Comparison of ENCODE assay signal across 8 mouse cellular contexts in the genomic region with DNA sequence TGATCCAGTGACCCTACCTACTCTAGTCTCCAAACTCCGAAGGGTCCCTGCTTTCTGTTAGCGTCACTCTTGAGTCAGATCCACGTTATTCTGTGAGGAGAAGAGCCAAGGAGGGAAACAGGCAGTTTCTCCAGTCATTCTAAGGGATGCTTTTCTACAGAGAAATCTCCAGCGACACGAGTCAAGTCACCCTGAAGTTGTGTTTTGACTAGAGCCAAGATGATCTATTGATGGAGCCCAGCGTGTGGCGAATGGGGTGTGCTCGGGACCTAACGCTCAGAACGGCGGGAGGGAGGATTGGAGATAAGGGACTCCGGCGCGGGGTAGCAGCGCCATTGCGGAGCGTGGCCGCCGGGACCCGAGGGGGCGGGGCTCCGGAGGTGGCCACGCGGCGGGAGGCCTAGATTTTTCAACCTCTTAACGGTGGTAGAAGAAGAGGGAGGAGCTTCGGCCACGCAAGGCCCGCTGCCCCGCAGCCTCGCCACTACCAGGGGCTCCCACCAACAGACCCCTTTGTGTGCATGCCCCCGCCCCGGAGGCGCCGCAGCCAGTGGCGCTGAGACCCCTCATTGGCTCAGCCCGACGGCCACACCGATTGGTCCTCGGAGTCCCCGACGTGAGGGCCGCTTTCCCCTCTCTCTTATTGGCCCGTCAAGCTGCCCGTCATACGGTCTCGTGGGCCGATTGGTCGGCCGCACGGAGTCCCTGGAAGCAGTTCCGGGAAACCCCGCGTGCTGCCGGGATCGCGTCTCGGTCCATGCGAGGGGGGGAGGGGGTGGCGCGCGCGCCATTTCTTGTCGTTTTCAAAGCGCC. TPM values are rescaled to one million over a fixed set of nuclear protein-coding genes. Genes with fewer than 3 reads are reported as not detected.
DNase-seq lines count a peak whose midpoint lies in the region; ATAC-seq and TF ChIP-seq lines count a peak whose summit lies in the region.

A gene (plus strand): TSS at position 714 of the 813 bp plus-strand sequence.

- peaks cover 21% of the 10 kb centered on the region for H3K36me3 ChIP-seq in E14TG2a.4 (ENCODE audit: insufficient read depth, low read length)
- no peaks in the 10 kb centered on the region for H3K36me3 ChIP-seq in forebrain, embryonic 12.5 days (replicated peaks)
- no peaks in the 10 kb centered on the region for H3K36me3 ChIP-seq in heart, postnatal 0 days (replicated peaks; ENCODE audit: control insufficient read depth, insufficient read depth, low read length)
- H3K36me3 ChIP-seq in liver, embryonic 16.5 days (ENCODE audit: control insufficient read depth, insufficient read depth) = no peaks in the 10 kb centered on the region
- no peaks in the 10 kb centered on the region for H3K36me3 ChIP-seq in neural tube, embryonic 13.5 days
- no peaks in the 10 kb centered on the region for H3K36me3 ChIP-seq in testis, adult 2 months (ENCODE audit: control insufficient read depth, insufficient read depth, low read length)

- TF ChIP-seq EP300 in heart, postnatal 0 days (IDR thresholded peaks at IDR 0.05; ENCODE audit: low read depth) = peak; percentile 93

- H3K27me3 ChIP-seq in E14TG2a.4 (ENCODE audit: insufficient read depth, low read length) = no peaks in the 10 kb centered on the region
- H3K27me3 ChIP-seq in forebrain, embryonic 12.5 days = no peaks in the 10 kb centered on the region; the same call in 1 of the 2 replicates
- no peaks in the 10 kb centered on the region for H3K27me3 ChIP-seq in heart, postnatal 0 days (ENCODE audit: control insufficient read depth, insufficient read depth, low read length)
- no peaks in the 10 kb centered on the region for H3K27me3 ChIP-seq in liver, embryonic 16.5 days (ENCODE audit: control insufficient read depth, insufficient read depth, low read depth, low read length)
- no peaks in the 10 kb centered on the region for H3K27me3 ChIP-seq in neural tube, embryonic 13.5 days
- H3K27me3 ChIP-seq in testis, adult 2 months (ENCODE audit: control insufficient read depth, insufficient read depth, low read length) = no peaks in the 10 kb centered on the region

- DNase-seq in c-Kit-positive CD71-positive TER-119-positive erythroid progenitor cells, embryonic 14.5 days (ENCODE audit: low spot score) = peak; percentile 98
- peak; percentile 96 for DNase-seq in heart, postnatal 0 days (ENCODE audit: low spot score)
- DNase-seq in kidney, postnatal 4 days = peak; percentile 100

- peak within 1 kb of the TSS; percentile 94 for H3K4me3 ChIP-seq in E14TG2a.4 (replicated peaks; ENCODE audit: low read length)
- peak within 1 kb of the TSS; percentile 94 for H3K4me3 ChIP-seq in forebrain, embryonic 12.5 days (replicated peaks)
- peak within 1 kb of the TSS; percentile 97 for H3K4me3 ChIP-seq in heart, postnatal 0 days (ENCODE audit: low read depth, low read length)
- H3K4me3 ChIP-seq in liver, embryonic 16.5 days (ENCODE audit: low read depth, low read length) = peak within 1 kb of the TSS; percentile 96
- peak within 1 kb of the TSS; percentile 100 for H3K4me3 ChIP-seq in neural tube, embryonic 13.5 days
- H3K4me3 ChIP-seq in testis, adult 2 months (ENCODE audit: control insufficient read depth, low read depth, low read length) = peak within 1 kb of the TSS; percentile 93

- peak within 1 kb of the TSS; percentile 100 for H3K9ac ChIP-seq in forebrain, embryonic 12.5 days
- H3K9ac ChIP-seq in heart, postnatal 0 days (replicated peaks; ENCODE audit: low read depth, low read length) = peak within 1 kb of the TSS; percentile 96
- peak within 1 kb of the TSS; percentile 100 for H3K9ac ChIP-seq in liver, embryonic 16.5 days (ENCODE audit: low read depth, low read length)
- peak within 1 kb of the TSS; percentile 99 for H3K9ac ChIP-seq in neural tube, embryonic 13.5 days

- no peaks in the 10 kb centered on the region for H3K9me3 ChIP-seq in E14TG2a.4 (ENCODE audit: low read length)
- H3K9me3 ChIP-seq in forebrain, embryonic 12.5 days = no peaks in the 10 kb centered on the region
- no peaks in the 10 kb centered on the region for H3K9me3 ChIP-seq in heart, postnatal 0 days (replicated peaks; ENCODE audit: control insufficient read depth, low read length)
- H3K9me3 ChIP-seq in liver, embryonic 16.5 days (replicated peaks; ENCODE audit: control insufficient read depth, low read length) = no peaks in the 10 kb centered on the region
- H3K9me3 ChIP-seq in neural tube, embryonic 13.5 days = no peaks in the 10 kb centered on the region

- H3K27ac ChIP-seq in forebrain, embryonic 12.5 days = peak within 1 kb of the TSS; percentile 99
- peak within 1 kb of the TSS; percentile 94 for H3K27ac ChIP-seq in heart, postnatal 0 days (ENCODE audit: low read depth)
- H3K27ac ChIP-seq in liver, embryonic 16.5 days (ENCODE audit: low read length) = peak within 1 kb of the TSS; percentile 97
- H3K27ac ChIP-seq in neural tube, embryonic 13.5 days (replicated peaks) = peak within 1 kb of the TSS; percentile 99
- H3K27ac ChIP-seq in testis, adult 2 months (ENCODE audit: control insufficient read depth, insufficient read depth, low read depth, low read length) = peak within 1 kb of the TSS; percentile 94

- peak within 1 kb of the TSS; percentile 65 for H3K4me2 ChIP-seq in forebrain, embryonic 12.5 days
- H3K4me2 ChIP-seq in heart, postnatal 0 days (ENCODE audit: low read depth, low read length) = peak within 1 kb of the TSS; percentile 87
- peak within 1 kb of the TSS; percentile 99 for H3K4me2 ChIP-seq in liver, embryonic 16.5 days (ENCODE audit: low read depth, low read length)
- peak within 1 kb of the TSS; percentile 80 for H3K4me2 ChIP-seq in neural tube, embryonic 13.5 days

- TF ChIP-seq CTCF in E14TG2a.4 (conservative IDR thresholded peaks at IDR 0.05; ENCODE audit: low read length) = no peak
- no peak for TF ChIP-seq CTCF in heart, postnatal 0 days (IDR thresholded peaks at IDR 0.05; ENCODE audit: low read depth)
- TF ChIP-seq CTCF in testis, adult 2 months (IDR thresholded peaks at IDR 0.05; ENCODE audit: control insufficient read depth, insufficient read depth, insufficient replicate concordance, low read depth, low read length) = no peak

- peak; percentile 100 for ATAC-seq in forebrain, embryonic 12.5 days (ENCODE audit: low FRiP score)
- ATAC-seq in heart, postnatal 0 days (ENCODE audit: insufficient read depth, low read depth) = peak; percentile 98
- peak; percentile 92 for ATAC-seq in liver, embryonic 16.5 days (ENCODE audit: low read depth)
- peak; percentile 100 for ATAC-seq in neural tube, embryonic 13.5 days (ENCODE audit: low read depth)

- peaks cover 54% of the 10 kb centered on the region for H3K4me1 ChIP-seq in E14TG2a.4 (replicated peaks; ENCODE audit: low read depth, low read length)
- peaks cover 38% of the 10 kb centered on the region for H3K4me1 ChIP-seq in forebrain, embryonic 12.5 days
- H3K4me1 ChIP-seq in heart, postnatal 0 days (ENCODE audit: control insufficient read depth, insufficient read depth) = peaks cover 14% of the 10 kb centered on the region
- H3K4me1 ChIP-seq in liver, embryonic 16.5 days (ENCODE audit: control insufficient read depth, low read depth, low read length) = peaks cover 24% of the 10 kb centered on the region
- H3K4me1 ChIP-seq in neural tube, embryonic 13.5 days (replicated peaks) = peaks cover 46% of the 10 kb centered on the region
- H3K4me1 ChIP-seq in testis, adult 2 months (ENCODE audit: control insufficient read depth, insufficient read depth, low read length) = peaks cover 3% of the 10 kb centered on the region

- WGBS in forebrain, embryonic 12.5 days = under 1% methylated on average over 55 of the region's 65 CpGs
- under 1% methylated on average over 60 of the region's 65 CpGs for WGBS in heart, postnatal 0 days
- under 1% methylated on average over 61 of the region's 65 CpGs for WGBS in liver, embryonic 16.5 days (ENCODE audit: insufficient replicate concordance)
- WGBS in neural tube, embryonic 13.5 days = under 1% methylated on average over 59 of the region's 65 CpGs

- peak; percentile 72 for TF ChIP-seq POLR2A in testis, adult 2 months (IDR thresholded peaks at IDR 0.05; ENCODE audit: control insufficient read depth, low read depth, low read length)

RNA-seq across cellular contexts. Expression of the gene that starts here (rescaled TPM):
- 256 and 266 TPM in 2 replicates for polyA plus RNA-seq in forebrain, embryonic 12.5 days (2016; fragmentation: Nextera tagmentation; extraction: Ambion mirVana)
- total RNA-seq in heart, postnatal 0 days (2014; rRNA removed; ENCODE audit: low replicate concordance) = 25.1 and 39.7 TPM in 2 replicates
- polyA plus RNA-seq in heart, postnatal 0 days (2015; fragmentation: Nextera tagmentation; extraction: Ambion mirVana) = 57.9 and 70.0 TPM in 2 replicates
- polyA plus RNA-seq in liver, embryonic 16.5 days (2015; fragmentation: Nextera tagmentation; extraction: Ambion mirVana) = 44.3 and 47.2 TPM in 2 replicates
- 215 and 234 TPM in 2 replicates for polyA plus RNA-seq in neural tube, embryonic 13.5 days (2015; fragmentation: Nextera tagmentation; extraction: Ambion mirVana)
- polyA plus RNA-seq in testis, adult 2 months (2012; rRNA removed) = 25.5 and 30.3 TPM in 2 replicates

Comparison
In these comparisons a context has a peak if more than half of its experiments do, and no peak if none do; other contexts are left out.
1. Peak in every context shown above with its lines: DNase-seq, ATAC-seq, H3K4me3 ChIP-seq and H3K27ac ChIP-seq.